Mouse (Mus musculus) hindbrain, embryonic 12.5 days (tissue): Measurements from ENCODE around the gene Flrt1. TPM values are rescaled to one million over a fixed set of nuclear protein-coding genes. Genes with fewer than 3 reads are reported as not detected.

Experiments used
- ATAC-seq: fragments of 200-750 bp; cut with Nextera tagmentation; 2 replicates; pipeline ENCODE4 v1.8.0; 2017; ENCODE audit warnings: moderate TSS enrichment; ENCODE audit not compliant: low FRiP score
- H3K27ac ChIP-seq: fragments of 300-500 bp; sonication (generic); 2 replicates; pipeline ENCODE4 v1.5.1; 2016; ENCODE audit warnings: mild to moderate bottlenecking
- H3K27me3 ChIP-seq: fragments of 300-500 bp; sonication (generic); 2 replicates; pipeline ENCODE4 v1.6.1; 2016; ENCODE audit warnings: mild to moderate bottlenecking
- H3K36me3 ChIP-seq: fragments of 300-500 bp; sonication (generic); 2 replicates; pipeline ENCODE4 v1.6.1; 2016; ENCODE audit warnings: mild to moderate bottlenecking
- H3K4me1 ChIP-seq: fragments of 300-500 bp; sonication (generic); 2 replicates; pipeline ENCODE4 v1.6.1; 2016
- H3K4me2 ChIP-seq: fragments of 300-500 bp; sonication (generic); replicated peaks from 2 replicates; pipeline ENCODE4 v1.6.1; 2016; ENCODE audit warnings: mild to moderate bottlenecking
- H3K4me3 ChIP-seq: fragments of 300-500 bp; sonication (generic); 2 replicates; pipeline ENCODE4 v1.5.1; 2016; ENCODE audit warnings: mild to moderate bottlenecking
- H3K9ac ChIP-seq: fragments of 300-500 bp; sonication (generic); 2 replicates; pipeline ENCODE4 v1.6.1; 2016; ENCODE audit warnings: mild to moderate bottlenecking, moderate library complexity
- H3K9me3 ChIP-seq: fragments of 300-500 bp; sonication (generic); replicated peaks from 2 replicates; pipeline ENCODE4 v1.6.1; 2016; ENCODE audit warnings: mild to moderate bottlenecking
- WGBS: fragments of 180-500 bp; shearing (Covaris S2); methylation state at CpG from one replicate; pipeline ENCODE4 v1.1.7; 2016; 5-methylcytosine and 5-hydroxymethylcytosine counted together
- polyA plus RNA-seq: library from polyadenylated mRNA; unstranded; fragments of >200 nt; fragmentation: Nextera tagmentation; extraction: Ambion mirVana; gene quantifications from 2 replicates; pipeline ENCODE4 v1.2.1, GENCODE M21; 2016

The Flrt1 gene
- polyA plus RNA-seq, 1 experiment from 2014 or later: 5.5 TPM

DNA sequence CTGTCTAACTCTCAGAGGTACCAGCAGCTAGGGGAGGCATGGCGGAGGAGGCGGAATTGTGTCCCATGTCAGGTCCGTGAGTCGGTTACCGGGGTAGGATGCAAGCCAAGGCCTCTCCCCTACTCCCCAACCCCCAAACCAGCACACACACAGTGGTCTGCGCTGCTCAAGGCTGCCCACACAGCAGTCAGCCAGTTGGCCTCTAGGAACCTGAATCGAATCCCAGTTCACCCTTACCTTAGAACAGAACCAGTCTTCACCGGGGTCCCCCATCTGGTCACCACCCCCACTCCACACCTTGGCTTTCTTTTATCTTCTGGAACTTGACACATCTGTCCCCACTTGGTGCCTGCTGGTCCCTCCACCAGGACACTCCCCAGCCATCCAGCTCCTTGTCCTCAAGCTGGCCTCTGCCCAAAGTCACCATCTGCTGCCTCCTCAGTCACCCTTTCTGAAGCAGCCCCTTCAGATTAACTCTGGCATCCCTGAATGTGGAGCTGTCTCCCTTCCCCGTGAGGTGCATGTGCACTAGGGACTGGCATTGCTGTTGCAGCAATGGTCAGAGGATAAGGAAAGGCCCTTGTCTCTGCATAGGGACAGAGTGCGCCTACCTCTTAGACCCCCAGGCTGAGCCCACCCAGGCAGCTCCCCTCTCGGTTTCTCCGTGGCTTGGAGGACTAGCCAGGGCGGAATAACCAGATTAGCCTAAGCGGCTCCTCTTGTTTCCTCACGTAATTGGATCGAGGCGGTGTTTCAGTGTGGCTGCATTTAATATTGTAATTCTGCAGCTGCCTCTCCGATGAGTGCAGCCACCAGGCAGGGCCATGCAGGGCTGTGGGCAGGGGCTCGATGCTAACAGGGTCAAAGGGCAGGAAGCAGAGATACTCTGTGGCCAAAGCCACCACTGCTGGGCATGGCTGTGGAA is 23.3 kb upstream of the Flrt1 start:
- Histone ChIP-seq H3K4me3 (no peak overlapping the region), H3K36me3 (no peaks in the 10 kb centered on the region), H3K4me1 (peaks cover 30% of the 10 kb centered on the region), H3K9me3 (no peaks in the 10 kb centered on the region), H3K27ac (peak overlapping the region; percentile 66), H3K4me2 (no peak overlapping the region), H3K9ac (no peak overlapping the region), H3K27me3 (peaks cover 9% of the 10 kb centered on the region; the same call in 1 of the 2 replicates)
- WGBS: 51% methylated on average over 19 of the region's 19 CpGs
- ATAC-seq: peak; percentile 59

DNA sequence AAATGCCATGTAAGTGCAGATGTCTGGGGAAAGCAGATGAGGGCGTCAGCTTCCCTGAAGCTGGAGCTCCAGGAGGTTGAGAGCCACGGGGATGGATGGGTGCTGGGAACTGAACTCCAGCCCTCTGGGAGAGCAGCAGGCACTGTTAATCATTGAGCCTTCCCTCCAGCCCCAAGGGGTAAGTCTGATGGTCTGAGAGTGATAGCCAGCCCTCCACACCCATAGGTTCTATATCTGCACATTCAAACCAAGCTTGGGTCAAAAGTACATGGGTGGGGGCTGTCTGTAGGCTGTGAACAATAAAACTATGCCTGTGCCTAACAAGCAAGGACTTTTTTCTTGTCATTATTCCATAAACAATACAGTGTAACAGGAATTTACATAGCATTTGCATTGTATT is 21.4 kb upstream of the Flrt1 start:
- Histone ChIP-seq H3K27me3 (peaks cover 7% of the 10 kb centered on the region; the same call in 1 of the 2 replicates), H3K9ac (no peak overlapping the region), H3K4me1 (peaks cover 34% of the 10 kb centered on the region), H3K27ac (no peak overlapping the region), H3K4me3 (no peak overlapping the region), H3K4me2 (no peak overlapping the region), H3K9me3 (no peaks in the 10 kb centered on the region), H3K36me3 (no peaks in the 10 kb centered on the region)
- no peak for ATAC-seq
- WGBS: 65% methylated on average over 2 of the region's 2 CpGs

- Histone ChIP-seq H3K27me3 (no peaks in the 10 kb centered on the region; the same call in 1 of the 2 replicates), H3K4me3 (no peak overlapping the region), H3K27ac (no peak overlapping the region), H3K4me1 (peaks cover 41% of the 10 kb centered on the region), H3K4me2 (no peak overlapping the region), H3K36me3 (no peaks in the 10 kb centered on the region), H3K9ac (no peak overlapping the region), H3K9me3 (no peaks in the 10 kb centered on the region)
- ATAC-seq: no peak
- 90% methylated on average over 1 of the region's 1 CpGs for whole genome bisulfite sequencing
These were observed 20.7 kb upstream of the Flrt1 start for GRCm38 (mm10) chr19:7126209-7126608.

DNA sequence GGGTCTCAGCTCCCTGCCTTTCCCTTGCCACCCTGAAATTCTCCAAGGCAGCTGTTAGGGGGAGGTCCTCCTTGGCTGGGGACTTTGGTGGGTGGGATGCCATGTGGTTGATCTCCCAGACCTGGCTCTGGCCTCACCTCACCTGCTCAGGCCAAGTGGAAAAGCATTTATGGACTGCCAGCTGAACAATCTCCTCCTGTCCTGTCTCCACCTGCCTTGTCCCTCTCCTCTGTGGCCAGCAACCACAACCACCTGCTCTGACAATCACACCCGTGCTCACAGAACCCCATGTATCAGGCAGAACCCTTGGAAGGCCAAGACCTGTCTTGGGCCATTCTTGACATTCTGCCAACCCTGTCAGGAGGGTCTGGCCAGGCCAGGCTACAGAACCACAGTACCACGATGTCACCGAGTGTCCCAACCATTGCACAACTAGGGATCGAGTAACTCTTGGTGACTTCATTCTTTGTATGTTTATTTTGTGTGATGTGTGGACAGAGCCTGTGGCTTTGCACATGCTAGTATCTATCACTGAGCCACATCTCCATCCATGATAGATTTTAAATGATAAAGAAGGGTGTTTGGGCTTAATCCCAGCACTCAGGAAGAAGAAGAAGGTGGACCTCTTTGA is 20.1 kb upstream of the Flrt1 start:
- Histone ChIP-seq H3K27me3 (no peaks in the 10 kb centered on the region; the same call in 1 of the 2 replicates), H3K4me3 (no peak overlapping the region), H3K4me2 (no peak overlapping the region), H3K27ac (no peak overlapping the region), H3K4me1 (peaks cover 44% of the 10 kb centered on the region), H3K9ac (no peak overlapping the region), H3K36me3 (no peaks in the 10 kb centered on the region), H3K9me3 (no peaks in the 10 kb centered on the region)
- WGBS: 85% methylated on average over 4 of the region's 4 CpGs
- ATAC-seq: no peak

DNA sequence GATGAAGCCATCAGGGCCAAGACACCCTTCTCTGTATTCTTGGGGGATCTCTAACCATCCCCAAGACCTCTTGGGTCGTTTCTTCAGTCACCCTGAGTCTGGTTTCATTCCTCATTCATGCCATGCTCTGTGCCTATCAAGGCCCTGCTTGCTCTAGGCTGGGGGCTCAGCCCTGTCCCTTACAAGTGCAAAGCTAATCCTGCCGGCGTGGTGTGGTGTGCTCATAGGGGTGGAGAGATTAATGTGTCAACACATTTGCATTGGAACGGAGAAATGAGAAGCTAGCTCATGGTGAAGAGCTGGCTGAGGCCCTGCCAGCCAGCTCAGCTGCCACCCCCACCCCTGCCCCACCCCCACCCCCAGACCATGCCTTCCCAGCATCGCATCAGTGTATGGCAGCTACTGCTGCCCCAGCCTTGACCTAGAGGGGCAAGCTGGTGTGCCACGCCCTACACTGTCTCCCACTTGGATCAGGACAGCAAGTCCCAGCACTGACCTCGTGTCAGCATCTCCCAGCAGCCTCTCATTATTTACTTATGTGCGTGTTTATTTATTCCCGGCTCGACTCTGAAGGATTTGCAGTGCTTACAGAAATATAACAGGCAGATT is 17.3 kb upstream of the Flrt1 start:
- H3K4me1 ChIP-seq: peaks cover 25% of the 10 kb centered on the region
- H3K4me3 ChIP-seq: no peak overlapping the region
- WGBS: 36% methylated on average over 10 of the region's 10 CpGs
- H3K27me3 ChIP-seq: peaks cover under 1% of the 10 kb centered on the region; the same call in 1 of the 2 replicates
- H3K27ac ChIP-seq: peak overlapping the region; percentile 35; the same call in 1 of the 2 replicates
- peak; percentile 32 for ATAC-seq
- no peaks in the 10 kb centered on the region for H3K9me3 ChIP-seq
- no peak overlapping the region for H3K4me2 ChIP-seq
- no peaks in the 10 kb centered on the region for H3K36me3 ChIP-seq
- peak overlapping the region; percentile 28 for H3K9ac ChIP-seq

DNA sequence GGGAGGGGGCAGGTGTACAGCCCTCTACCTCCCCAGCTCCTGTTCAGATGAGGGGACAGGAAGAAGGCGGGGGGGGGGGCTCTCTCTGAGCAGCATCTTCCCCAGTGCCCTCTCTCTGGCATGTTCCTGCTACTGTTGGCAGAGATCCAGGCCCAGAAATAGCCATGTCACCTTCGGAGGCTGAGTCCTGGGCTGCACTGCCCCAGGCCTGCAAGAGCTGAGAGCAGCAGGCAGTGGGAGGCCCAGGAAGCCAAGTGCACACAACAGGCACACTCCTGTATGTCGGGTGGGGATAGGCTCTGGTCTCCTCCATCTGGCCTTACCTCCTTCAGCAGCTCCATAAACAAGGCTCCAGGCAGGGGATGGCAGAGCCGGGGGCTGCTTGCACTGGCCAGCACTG is 16.7 kb upstream of the Flrt1 start:
- peak; percentile 49; the same call in 1 of the 2 replicates for ATAC-seq
- no peaks in the 10 kb centered on the region for H3K36me3 ChIP-seq
- peaks cover 25% of the 10 kb centered on the region for H3K4me1 ChIP-seq
- peaks cover 3% of the 10 kb centered on the region; the same call in 1 of the 2 replicates for H3K27me3 ChIP-seq
- H3K4me3 ChIP-seq: no peak overlapping the region
- 0 out of 2 replicates have a peak overlapping the region, but pooled peaks have one; percentile 35 for H3K27ac ChIP-seq
- peak overlapping the region; percentile 28 for H3K9ac ChIP-seq
- 53% methylated on average over 4 of the region's 4 CpGs for WGBS
- H3K9me3 ChIP-seq: no peaks in the 10 kb centered on the region
- H3K4me2 ChIP-seq: no peak overlapping the region

DNA sequence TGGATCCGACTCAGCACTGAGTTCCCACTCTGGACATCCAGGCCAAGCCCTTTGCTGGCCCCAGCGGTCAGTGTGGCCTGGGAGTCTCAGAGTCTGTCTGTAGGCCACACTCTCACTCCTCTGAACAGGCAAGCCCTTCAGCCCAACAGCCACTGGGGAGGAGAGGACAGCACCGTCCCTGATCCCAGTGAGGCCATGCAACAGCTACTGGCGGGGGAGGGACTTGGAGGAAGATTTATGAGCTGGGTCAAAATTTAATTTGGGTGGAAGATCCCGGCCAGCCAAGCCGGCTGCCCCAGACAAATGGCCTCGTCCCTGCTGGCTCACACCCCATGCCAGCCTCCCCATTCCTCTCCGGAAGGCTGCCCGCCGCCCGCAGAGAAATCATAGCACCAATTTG is 15.7 kb upstream of the Flrt1 start:
- WGBS: 55% methylated on average over 11 of the region's 11 CpGs
- no peaks in the 10 kb centered on the region for H3K9me3 ChIP-seq
- H3K27ac ChIP-seq: no peak overlapping the region
- ATAC-seq: no peak
- peaks cover 34% of the 10 kb centered on the region for H3K4me1 ChIP-seq
- H3K4me2 ChIP-seq: no peak overlapping the region
- H3K4me3 ChIP-seq: no peak overlapping the region
- no peak overlapping the region for H3K9ac ChIP-seq
- peaks cover 3% of the 10 kb centered on the region; the same call in 1 of the 2 replicates for H3K27me3 ChIP-seq
- H3K36me3 ChIP-seq: no peaks in the 10 kb centered on the region

- no peaks in the 10 kb centered on the region for H3K36me3 ChIP-seq
- H3K4me3 ChIP-seq: no peak overlapping the region
- no peak overlapping the region for H3K27ac ChIP-seq
- WGBS: 83% methylated on average over 8 of the region's 8 CpGs
- peaks cover 9% of the 10 kb centered on the region for H3K27me3 ChIP-seq
- no peak for ATAC-seq
- no peaks in the 10 kb centered on the region for H3K9me3 ChIP-seq
- H3K4me2 ChIP-seq: no peak overlapping the region
- H3K9ac ChIP-seq: no peak overlapping the region
- H3K4me1 ChIP-seq: peaks cover 57% of the 10 kb centered on the region
These were observed 12.3 kb upstream of the Flrt1 start for GRCm38 (mm10) chr19:7117653-7118307.

DNA sequence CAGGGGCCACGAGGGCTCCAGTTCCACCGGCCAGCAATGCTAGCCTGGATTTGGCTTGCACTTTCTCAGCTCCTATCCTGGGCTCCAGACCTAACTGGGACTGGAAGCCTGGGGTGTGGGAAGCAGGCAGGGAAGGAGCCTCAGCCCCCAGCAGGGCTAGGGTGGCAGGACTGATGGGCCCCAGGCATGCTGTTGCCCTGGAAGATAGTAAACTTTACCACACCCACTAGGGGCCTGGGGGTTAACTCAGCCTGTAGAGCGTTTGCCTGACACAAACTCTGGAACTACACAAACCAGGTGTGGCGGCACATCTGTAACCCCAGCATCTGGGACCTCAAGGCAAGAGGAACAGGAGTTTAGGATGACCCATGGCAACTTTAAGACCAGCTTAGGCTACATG is 11.6 kb upstream of the Flrt1 start:
- H3K9me3 ChIP-seq: no peaks in the 10 kb centered on the region
- H3K27ac ChIP-seq: peak overlapping the region; percentile 1; the same call in 1 of the 2 replicates
- no peak overlapping the region for H3K4me2 ChIP-seq
- peaks cover 54% of the 10 kb centered on the region for H3K4me1 ChIP-seq
- 67% methylated on average over 4 of the region's 4 CpGs for WGBS
- no peaks in the 10 kb centered on the region for H3K36me3 ChIP-seq
- H3K9ac ChIP-seq: no peak overlapping the region
- H3K27me3 ChIP-seq: peaks cover 15% of the 10 kb centered on the region
- no peak overlapping the region for H3K4me3 ChIP-seq
- no peak for ATAC-seq

DNA sequence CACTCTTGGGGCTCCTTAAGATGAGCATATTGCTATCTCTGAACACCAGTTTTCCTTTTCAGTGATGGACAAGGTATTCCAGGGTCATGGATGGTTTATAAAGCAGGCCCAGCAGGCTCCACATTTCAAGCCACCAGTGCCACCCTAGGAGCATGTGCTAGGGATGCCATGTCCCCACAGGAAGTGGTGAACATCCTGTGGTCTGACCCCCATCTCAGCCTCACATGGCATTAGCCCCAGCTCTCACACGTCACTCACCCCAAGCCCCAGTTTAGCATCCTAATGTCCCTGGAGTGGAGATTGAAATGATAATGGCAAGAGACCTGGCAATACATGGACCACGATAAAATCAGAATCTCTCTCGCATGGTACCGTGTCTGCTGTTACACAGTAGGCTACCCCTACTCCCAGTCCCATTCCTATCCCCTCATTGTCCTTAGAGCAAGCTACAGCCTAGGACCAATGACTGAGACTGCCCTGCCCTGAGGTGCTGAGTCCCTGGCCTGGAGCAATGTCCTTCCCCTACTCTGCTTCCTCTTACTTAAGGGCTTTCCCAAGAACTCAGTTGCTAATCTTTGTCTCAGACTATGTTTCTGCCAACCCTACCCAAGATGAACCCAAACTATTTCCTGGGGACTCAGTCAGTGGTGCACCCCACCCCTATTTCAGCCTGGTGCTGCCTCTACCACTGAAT is 10.7 kb upstream of the Flrt1 start:
- Histone ChIP-seq H3K27ac (no peak overlapping the region), H3K4me2 (no peak overlapping the region), H3K4me1 (peaks cover 50% of the 10 kb centered on the region), H3K9ac (no peak overlapping the region), H3K9me3 (no peaks in the 10 kb centered on the region), H3K4me3 (no peak overlapping the region), H3K36me3 (no peaks in the 10 kb centered on the region), H3K27me3 (peaks cover 15% of the 10 kb centered on the region)
- ATAC-seq: no peak
- WGBS: 79% methylated on average over 4 of the region's 4 CpGs

GRCm38 (mm10) chr19:7113574-7113973 is 8.0 kb upstream of the Flrt1 start:
- Histone ChIP-seq H3K9me3 (no peaks in the 10 kb centered on the region), H3K4me3 (no peak overlapping the region), H3K36me3 (no peaks in the 10 kb centered on the region), H3K27ac (peak overlapping the region; percentile 69), H3K4me2 (no peak overlapping the region), H3K9ac (no peak overlapping the region), H3K4me1 (peaks cover 65% of the 10 kb centered on the region), H3K27me3 (peaks cover 19% of the 10 kb centered on the region)
- 28% methylated on average over 14 of the region's 14 CpGs for WGBS
- no peak for ATAC-seq
